Mouse (Mus musculus) 3134 (cell line): ENCODE measurements around the gene Zfp280d.

Experiments used
- DNase-seq: peaks from one replicate; pipeline ENCODE4 v3.0.0-alpha.2; 2011; ENCODE audit warnings: low spot score; ENCODE audit not compliant: insufficient read length; ENCODE audit errors: extremely low read depth

Zfp280d gene

GRCm38 (mm10) chr9:72274677-72275076, at the start of gene Zfp280d:
Gene Zfp280d (plus strand): TSS chr9:72274860.
- peak; percentile 28 for DNase-seq

- DNase-seq = no peak
Measured at GRCm38 (mm10) chr9:72226536-72226935, 48.1 kb upstream of the Zfp280d start.

DNA sequence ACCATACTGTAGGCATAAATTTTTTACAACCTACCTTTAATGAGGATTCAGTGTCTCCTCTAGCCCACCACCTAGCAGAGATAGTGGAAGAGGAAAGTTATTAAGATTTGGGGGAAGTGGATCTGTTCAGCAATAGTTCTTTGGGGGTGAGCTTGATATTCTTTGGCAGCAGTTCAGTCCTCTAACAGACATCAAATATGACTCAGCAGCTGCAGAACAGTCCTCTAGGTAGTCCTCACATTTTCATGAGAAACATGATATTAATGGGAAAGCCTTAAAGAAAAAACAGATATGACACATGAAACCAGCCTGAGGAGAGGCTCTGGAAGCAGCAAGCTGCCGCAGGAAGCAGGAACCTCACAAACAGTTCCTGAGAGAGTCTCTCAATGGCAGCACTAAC, 22.0 kb upstream of the Zfp280d start:
- no peak for DNase-seq

GRCm38 (mm10) chr9:72255227-72255626, 19.4 kb upstream of the Zfp280d start:
- no peak for DNase-seq

DNA sequence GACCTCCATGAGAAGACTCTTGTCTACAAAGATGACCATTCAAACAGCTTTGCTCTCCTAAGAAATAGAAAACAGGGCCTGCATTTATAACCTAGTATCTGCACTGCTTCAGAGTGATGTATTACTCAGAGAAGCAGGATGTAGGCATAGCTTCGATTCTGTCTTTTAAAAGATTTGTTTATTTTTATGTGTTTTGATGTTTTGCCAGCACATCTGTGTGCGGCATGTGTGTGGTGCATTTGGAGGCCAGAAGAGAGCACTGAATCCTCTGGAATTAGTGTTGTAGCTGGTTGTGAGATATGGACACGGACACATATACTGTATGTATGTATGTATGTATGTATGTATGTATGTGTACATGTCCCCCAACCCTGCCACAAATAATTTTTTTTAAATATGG, 18.0 kb upstream of the Zfp280d start:
- DNase-seq = no peak

- DNase-seq = no peak
Measured at GRCm38 (mm10) chr9:72260337-72260736, 14.3 kb upstream of the Zfp280d start.

DNA sequence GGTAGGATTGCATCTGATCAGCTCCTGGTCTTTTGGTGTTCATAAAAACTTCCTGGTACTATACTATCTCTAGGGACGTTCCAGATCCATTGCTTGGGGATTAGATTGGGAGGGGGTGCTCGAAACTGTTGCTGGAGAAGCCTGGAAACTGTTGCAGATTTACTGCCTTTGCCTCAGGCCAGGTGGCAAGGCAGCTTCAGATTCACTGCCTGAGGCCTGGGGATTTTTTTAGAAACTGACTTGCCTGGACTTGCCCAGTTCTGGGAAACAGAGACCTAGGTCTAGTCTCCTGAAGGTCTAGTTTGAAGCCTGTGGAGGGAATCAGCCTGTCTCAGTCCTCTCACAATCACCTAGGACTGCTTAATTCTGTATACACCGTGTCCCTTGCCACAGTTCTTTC, 9.8 kb upstream of the Zfp280d start:
- no peak for DNase-seq

DNA sequence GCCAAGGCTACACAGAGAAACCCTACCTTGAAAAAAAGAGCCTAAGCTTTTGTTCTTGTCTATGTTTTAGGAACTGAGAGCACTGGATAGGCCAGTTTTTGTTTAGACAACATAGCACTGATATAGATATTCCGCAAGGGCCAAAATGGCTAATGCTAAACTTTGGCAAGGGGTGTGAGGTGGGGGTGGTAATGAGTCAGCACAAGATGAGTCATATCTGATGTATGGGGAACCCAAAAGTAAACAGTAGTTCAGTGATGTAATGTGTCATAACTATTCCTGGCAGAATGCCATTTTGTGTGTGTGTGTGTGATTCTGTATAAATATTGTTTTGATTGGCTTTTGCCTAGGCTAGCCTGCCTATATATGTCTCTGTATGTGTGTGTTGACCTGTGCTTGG, 4.5 kb upstream of the Zfp280d start:
- DNase-seq = no peak

DNA sequence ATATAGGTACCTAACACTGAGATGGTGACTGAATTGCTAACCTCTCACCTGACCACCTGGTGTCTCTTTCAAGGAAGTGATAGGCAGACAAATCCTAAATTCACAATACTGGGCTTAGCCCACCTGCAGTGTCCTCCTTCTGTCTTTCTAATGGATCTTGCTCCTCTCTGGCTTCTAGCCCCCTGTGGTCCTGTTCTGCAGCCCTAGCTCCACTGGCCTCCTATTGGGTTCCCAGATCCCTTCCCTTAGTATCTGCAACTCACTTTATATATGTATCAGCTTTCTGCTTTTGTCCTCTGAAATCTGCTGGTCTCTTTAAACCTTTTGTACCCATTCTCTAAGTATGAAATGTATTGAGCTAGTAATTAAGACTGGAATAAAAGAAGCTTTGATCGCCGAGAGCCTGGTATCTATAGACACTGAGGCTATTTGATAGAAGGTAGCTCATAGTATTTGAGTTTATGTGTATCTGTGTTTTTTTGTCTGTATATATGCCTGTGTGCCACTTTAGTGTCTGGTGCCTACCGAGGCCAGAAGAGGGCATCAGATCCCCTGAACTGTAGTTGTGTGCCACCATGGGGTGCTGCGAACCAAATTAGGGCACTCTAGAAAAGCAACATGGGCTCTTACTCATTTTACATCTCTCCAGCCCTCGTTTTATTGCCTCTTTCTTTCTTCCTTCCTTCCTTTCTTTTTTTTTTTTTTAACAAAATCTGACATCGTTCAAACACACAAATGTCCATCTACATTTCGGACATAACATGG, 832 bp upstream of the Zfp280d start:
- no peak for DNase-seq

- peak; percentile 54 for DNase-seq
Measured at GRCm38 (mm10) chr9:72275101-72275978, 680 bp downstream of the Zfp280d start.

DNA sequence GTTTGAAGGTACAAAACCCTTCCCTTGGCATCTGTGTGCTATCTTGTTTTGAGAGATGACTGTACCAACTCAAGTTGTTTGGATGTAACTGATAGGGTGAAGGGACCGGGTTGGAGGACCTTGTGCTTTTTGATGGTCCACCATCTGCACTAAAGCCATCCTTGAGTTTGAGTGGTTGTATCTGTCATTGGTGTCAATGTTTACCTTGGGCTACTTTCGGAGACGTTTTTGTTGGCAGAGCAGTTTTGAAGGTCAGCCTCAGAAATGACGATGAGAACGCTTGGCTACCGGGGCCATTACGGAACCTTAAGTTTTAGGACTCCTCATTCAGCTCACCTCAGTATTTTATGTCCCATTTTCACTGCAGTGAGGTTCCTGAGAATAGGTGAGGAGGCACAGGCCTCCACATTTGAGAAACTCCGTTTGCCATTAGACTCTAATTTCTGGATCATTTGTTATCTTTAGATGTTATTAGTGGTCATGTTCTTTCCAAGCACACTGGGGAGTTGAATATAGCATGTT, 1.4 kb downstream of the Zfp280d start:
- no peak for DNase-seq

GRCm38 (mm10) chr9:72276941-72277340, 2.3 kb downstream of the Zfp280d start:
- DNase-seq = no peak

DNA sequence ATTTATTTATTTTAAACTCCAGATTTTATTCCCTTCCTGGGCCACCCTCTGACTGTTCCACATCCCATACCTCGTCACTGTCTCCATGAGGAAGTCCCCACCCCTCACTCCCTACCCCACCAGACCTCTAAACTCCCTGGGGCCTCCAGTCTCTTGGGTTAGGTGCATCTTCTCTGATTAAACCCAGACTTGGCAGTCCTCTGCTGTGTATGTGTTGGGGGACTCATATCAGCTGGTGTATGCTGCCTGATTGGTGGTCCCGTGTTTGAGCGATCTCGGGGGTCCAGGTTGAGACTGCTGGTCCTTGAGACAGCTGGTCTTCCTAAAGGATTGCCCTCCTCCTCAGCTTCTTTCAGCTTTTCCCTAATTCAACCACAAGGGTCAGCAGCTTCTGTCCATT, 5.3 kb downstream of the Zfp280d start:
- no peak for DNase-seq

DNA sequence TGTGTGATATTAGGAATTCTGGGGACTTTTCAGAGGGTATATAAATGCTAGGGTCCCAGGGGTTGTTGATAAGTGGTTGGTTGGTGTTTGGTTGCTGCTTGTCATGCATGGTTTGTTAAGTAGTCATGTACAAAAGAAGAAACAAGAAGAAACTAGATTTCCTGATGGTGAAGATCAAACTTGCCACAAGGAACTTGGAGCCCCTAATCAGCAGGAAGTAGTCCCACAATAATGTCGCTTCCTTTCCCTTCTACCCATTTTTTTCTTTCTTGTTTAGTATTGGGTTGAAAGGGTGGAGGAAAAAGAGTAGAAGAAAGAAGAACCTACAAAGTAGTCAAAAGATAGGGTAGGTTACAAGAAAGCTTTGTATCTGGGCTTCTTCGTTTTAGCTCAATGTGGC, 13.0 kb downstream of the Zfp280d start:
- DNase-seq = no peak

DNA sequence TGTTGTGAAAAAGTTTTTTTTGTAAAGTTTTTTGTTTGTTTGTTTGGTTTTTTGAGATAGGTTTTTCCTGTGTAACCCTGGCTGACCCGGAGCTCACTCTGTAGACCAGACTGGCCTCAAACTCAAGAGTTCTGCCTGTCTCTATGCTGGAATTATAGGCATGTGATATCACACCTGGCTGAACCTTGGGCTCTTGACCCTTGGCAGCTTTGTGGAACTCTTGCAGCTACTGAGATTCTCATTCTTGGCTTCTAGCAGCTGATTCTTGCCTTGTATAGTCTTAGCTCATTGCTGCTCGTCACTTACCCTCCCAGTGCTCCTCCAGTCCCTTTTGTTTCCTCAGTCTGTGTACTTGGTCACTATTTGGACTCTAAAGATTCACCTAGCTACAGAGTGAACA, 13.6 kb downstream of the Zfp280d start:
- DNase-seq = no peak

- no peak for DNase-seq
Measured at GRCm38 (mm10) chr9:72289094-72289493, 14.4 kb downstream of the Zfp280d start.

DNA sequence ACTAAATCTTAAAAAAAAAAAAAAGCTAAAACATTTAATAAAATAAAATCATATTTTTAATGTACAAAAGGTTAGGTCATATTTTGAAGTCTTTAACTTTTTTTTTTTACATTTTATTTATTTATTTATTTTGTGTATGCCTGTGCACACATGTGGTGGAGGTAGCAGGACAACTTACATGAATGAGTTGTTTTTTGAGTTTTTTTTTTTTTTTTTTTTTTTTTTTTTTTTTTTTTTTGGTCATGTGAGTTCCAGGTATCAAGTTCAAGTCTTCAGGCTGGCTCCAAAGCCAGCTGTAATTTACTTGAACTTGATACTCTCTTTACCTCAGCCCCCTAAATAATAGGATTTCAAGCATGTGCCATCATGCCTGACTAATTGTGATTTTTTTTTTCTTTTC, 19.4 kb downstream of the Zfp280d start:
- DNase-seq = no peak

DNA sequence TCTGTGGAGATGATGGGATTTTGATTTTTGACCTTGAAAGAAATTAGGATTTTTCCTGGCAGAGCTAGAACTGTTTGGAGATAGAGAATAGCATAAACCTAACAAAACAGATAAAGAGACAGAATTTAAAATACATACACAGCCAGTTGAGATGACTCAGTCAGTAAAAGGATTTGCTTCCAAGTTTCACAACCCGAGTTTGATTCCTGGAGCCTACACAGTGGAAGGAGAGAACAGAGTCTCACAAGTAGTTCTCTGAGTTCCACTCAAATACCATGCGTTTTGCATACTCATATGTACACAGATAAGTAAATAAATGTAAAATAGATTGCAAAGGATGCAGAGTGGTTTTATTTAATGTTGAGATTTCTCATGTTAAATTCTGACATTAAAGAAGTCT, 35.1 kb downstream of the Zfp280d start:
- no peak for DNase-seq

GRCm38 (mm10) chr9:72333221-72333620, 58.6 kb downstream of the Zfp280d start:
- no peak for DNase-seq

- no peak for DNase-seq
Measured at GRCm38 (mm10) chr9:72336069-72336468, 61.4 kb downstream of the Zfp280d start.

GRCm38 (mm10) chr9:72339119-72339518, 64.5 kb downstream of the Zfp280d start:
- DNase-seq = no peak

DNA sequence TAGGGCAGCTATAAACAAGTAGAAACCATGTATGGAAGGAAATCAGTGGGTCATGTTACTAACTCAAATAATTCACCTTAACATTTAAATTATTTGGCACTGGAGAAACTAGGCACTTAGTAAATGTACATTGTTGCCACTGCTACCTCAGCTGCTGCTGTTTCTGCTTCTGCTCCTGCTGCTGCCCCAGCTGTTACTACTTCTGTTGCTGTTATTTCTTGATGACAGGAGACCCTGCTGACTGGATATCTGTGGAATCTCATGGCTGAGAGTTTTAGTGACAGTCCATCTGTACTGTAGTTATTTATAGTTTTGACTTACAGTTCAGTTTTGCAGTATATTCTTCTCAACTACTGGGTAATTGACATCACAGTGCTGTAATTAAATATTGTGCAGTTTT, 69.2 kb downstream of the Zfp280d start:
- DNase-seq = no peak
